Mouse (Mus musculus) kidney, adult 2 months (tissue): ENCODE data around the gene BC051142.

Experiments used
- CTCF ChIP-seq: fragments of 200-500 bp; conservative IDR thresholded peaks from 2 replicates; pipeline ENCODE4 v1.5.1; 2011; ENCODE audit warnings: low read depth, mild to moderate bottlenecking, control low read depth, low read length, moderate library complexity, mixed read lengths; ENCODE audit not compliant: insufficient read depth, insufficient read length
- POLR2A ChIP-seq: fragments of 200-500 bp; IDR thresholded peaks from one replicate; pipeline ENCODE4 v1.6.1; 2011; ENCODE audit warnings: low read depth, low read length, control low read depth

DNA sequence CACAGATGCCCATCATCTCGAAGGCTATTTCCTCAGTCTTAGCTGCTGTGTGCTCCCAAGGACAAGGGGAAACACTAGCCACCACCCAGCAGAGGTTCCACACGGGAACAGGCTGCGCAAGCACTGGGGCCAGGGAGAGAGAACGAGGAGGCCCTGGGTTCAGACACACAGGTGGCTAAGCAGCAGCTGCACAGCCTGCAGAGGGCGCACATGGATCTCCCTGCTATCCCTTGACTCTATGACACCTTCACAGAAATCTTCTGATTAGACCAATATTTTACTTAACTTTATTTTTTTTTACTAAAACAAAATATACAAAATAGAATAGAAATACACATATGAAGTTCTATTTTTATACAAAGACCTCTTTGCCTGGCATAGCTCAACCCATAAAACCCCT, 1.3 kb upstream of the BC051142 start:
- TF ChIP-seq CTCF: no peak; the same call in 1 of the 2 replicates
- TF ChIP-seq POLR2A: no peak
